Mouse (Mus musculus): Measurements from ENCODE around the gene A430005L14Rik. TPM values are rescaled to one million over a fixed set of nuclear protein-coding genes. Genes with fewer than 3 reads are reported as not detected.
"Not testable (repeated sequence)": the region's sequence is repeated elsewhere in the genome, so short reads cannot be mapped to it uniquely, and the experiment has no call there.

The A430005L14Rik gene
- polyA plus RNA-seq (2014; fragmentation: Nextera tagmentation; extraction: Ambion mirVana) = 104 and 115 TPM in 2 replicates

DNA sequence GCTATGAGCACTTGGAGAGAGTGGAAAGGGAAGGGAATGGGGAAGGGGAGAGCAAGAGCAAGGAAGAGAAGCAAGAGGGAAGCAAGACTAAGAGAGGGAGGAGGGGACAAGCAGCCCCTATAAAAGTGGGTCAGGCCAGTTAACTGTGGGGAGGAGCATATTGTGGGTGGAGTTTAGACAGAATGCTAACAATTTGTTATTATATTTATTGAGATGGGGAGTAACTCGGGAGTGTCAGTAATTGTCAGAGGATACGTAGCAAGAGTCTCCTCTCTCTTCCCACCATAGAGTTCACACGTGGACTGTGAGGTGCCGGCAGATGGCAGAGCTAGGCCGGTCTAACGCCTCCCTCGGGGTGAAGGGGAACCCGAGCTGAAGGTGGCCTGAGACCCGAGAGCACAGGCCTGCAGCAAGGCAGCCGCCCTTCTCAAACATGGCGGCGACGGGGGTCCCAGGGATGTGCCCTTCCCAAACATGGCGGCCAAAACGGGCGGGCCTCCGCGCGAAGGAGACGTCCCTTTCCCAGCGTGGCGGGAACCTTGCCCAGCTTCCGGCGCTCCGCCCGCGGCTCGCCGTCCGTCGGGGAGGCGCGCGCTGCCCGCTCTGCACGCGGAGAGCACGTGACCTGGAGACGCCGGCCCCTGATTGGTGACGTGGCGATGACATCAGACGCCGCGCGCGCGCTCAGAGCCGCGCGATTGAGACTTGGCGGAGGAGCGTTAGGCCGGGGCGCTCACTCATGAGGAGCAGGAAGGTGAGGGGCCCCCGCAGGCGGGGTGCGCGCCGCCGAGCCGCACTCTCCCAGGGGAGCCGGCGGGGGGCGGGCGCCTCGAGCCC is at the start of gene A430005L14Rik:
Gene A430005L14Rik, plus strand, starts transcription at position 669 of the 837 bp plus-strand sequence.
- no peaks in the 10 kb centered on the region for H3K9me3 ChIP-seq (ENCODE audit: control insufficient read depth, low read length)
- H3K4me2 ChIP-seq (replicated peaks; ENCODE audit: low read depth, low read length) = peak within 1 kb of the TSS; percentile 50
- WGBS = 1% methylated on average over 48 of the region's 67 CpGs
- peak within 1 kb of the TSS; percentile 90 for H3K27ac ChIP-seq (ENCODE audit: low read depth, low read length)
- no peaks in the 10 kb centered on the region for H3K27me3 ChIP-seq (ENCODE audit: control insufficient read depth, insufficient read depth, low read length)
- peaks cover 10% of the 10 kb centered on the region for H3K4me1 ChIP-seq (ENCODE audit: control insufficient read depth, insufficient read depth, low read length)
- peak within 1 kb of the TSS; percentile 86 for H3K9ac ChIP-seq (ENCODE audit: low read depth, low read length)
- peak; percentile 96 for ATAC-seq (ENCODE audit: low FRiP score, low TSS enrichment)
- peak within 1 kb of the TSS; percentile 76 for H3K4me3 ChIP-seq (ENCODE audit: low read length)
- H3K36me3 ChIP-seq (ENCODE audit: control insufficient read depth, insufficient read depth, low read length) = peaks cover 22% of the 10 kb centered on the region

DNA sequence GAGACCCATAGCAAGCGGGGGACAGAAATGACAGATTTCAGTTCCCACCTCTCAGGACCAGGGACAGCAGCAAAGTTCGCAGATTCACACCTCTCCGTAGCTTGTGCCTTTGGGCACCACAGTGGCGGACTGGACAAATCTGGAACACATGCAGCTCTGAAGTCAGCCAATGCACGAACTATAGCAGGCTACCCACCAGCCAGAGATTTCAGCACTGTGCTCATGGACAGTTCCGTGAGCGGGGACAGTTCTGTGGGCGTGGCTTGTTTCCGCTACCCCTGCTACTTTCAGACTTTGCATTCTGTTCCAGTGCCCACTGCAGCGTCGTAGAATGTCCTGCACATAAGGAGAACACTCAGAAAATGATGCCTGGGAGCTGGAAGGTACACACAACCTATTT is 49.5 kb upstream of the A430005L14Rik start:
- Histone ChIP-seq H3K9ac (ENCODE audit: low read depth, low read length) (no peak overlapping the region), H3K27ac (ENCODE audit: low read depth, low read length) (no peak overlapping the region), H3K4me1 (ENCODE audit: control insufficient read depth, insufficient read depth, low read length) (no peaks in the 10 kb centered on the region), H3K4me3 (ENCODE audit: low read length) (no peak overlapping the region), H3K9me3 (ENCODE audit: control insufficient read depth, low read length) (no peaks in the 10 kb centered on the region), H3K36me3 (ENCODE audit: control insufficient read depth, insufficient read depth, low read length) (no peaks in the 10 kb centered on the region), H3K4me2 (replicated peaks; ENCODE audit: low read depth, low read length) (no peak overlapping the region), H3K27me3 (ENCODE audit: control insufficient read depth, insufficient read depth, low read length) (no peaks in the 10 kb centered on the region)
- 19% methylated on average over 11 of the region's 11 CpGs for WGBS
- ATAC-seq (ENCODE audit: low FRiP score, low TSS enrichment) = no peak

DNA sequence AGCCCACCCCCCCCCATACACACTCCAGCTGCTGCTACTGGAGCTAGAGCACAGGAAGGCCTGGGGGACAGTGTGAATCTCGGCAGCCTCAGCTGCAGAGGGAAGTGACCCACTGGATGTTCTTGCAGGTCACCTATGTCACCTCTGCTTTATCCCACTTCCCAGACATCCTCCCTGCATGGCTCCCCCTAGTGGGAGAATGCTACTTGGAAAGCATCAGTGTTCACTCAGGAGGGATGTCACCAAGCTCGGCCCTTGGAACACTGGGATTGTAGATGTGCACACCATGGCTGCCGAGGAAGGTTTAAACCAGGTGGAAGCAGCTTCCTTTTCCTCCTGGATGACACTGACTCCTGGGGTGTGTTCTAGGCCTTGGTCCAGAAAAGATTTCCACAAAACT is 43.4 kb upstream of the A430005L14Rik start:
- Histone ChIP-seq H3K27ac (ENCODE audit: low read depth, low read length) (no peak overlapping the region), H3K4me3 (ENCODE audit: low read length) (no peak overlapping the region), H3K4me2 (replicated peaks; ENCODE audit: low read depth, low read length) (no peak overlapping the region), H3K9ac (ENCODE audit: low read depth, low read length) (no peak overlapping the region), H3K36me3 (ENCODE audit: control insufficient read depth, insufficient read depth, low read length) (no peaks in the 10 kb centered on the region), H3K4me1 (ENCODE audit: control insufficient read depth, insufficient read depth, low read length) (no peaks in the 10 kb centered on the region), H3K9me3 (ENCODE audit: control insufficient read depth, low read length) (no peaks in the 10 kb centered on the region), H3K27me3 (ENCODE audit: control insufficient read depth, insufficient read depth, low read length) (no peaks in the 10 kb centered on the region)
- ATAC-seq (ENCODE audit: low FRiP score, low TSS enrichment) = no peak
- 60% methylated on average over 3 of the region's 3 CpGs for WGBS

DNA sequence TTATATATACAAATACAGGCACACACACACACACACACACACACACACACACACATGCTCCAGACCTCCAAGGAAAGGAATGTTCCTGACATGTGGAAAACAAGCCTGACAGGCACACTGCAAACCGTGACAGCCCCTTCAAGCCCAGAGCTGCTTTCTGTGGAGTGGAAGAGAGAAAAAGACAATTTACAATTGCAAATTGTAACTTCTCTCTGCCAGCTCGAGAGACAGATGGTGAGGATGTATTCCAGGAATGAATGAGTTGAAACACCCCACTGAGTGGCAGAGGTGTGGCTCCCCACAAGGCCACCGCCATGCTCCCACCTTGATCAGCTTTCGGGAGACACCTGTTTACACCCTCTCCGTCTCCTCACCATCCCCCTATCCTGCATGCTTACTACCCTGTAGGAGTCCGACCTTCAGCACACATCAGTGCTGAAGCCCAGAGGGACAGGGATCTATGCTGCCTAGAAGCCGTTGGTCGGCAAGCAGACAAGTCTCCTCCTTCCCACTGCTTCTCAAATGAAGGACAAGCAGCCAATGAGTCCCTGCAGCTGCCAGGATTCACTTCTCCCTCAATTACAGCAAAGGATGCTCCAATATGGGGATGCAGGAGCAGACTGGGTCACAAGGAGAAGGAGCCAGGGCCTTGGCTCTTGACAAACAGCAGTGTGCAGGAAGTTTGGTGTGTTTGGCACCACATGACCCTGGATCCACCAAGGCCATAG is 39.1 kb upstream of the A430005L14Rik start:
- H3K4me2 ChIP-seq (replicated peaks; ENCODE audit: low read depth, low read length) = no peak overlapping the region
- ATAC-seq (ENCODE audit: low FRiP score, low TSS enrichment) = no peak

DNA sequence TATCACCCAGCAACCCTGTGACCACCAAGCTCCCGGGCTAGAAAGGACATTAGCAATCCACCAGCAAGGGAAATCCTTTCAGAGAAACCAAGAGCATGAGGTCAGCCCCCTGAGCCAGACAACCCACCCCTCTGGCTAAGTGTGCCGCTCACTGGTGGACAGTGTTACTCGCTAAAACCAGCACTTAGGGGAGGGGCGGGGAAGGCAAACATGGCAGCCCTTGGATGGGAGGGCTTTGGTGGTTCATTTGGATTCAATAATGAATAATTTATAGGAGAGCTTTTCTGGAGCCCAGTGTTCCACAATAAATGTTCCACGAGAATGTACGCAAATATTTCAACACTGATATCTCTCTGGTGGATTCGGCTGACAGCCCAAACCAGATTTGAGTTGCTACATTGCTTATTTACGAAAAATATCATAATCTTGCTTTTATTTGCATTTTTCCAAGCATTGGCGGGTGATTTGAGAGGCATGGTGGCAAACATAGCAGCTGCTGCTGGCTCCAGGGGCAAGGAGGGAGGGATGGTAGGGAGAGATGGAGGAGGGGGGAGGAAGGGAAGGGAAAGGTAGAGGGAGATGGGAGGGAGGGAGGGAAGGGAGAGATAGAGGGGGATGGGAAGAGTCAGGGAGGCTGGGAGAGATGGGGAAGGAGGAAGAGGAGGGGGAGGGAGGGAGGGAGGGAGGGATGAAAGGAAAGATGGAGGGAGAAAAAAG is 36.4 kb upstream of the A430005L14Rik start:
- no peaks in the 10 kb centered on the region for H3K36me3 ChIP-seq (ENCODE audit: control insufficient read depth, insufficient read depth, low read length)
- ATAC-seq (ENCODE audit: low FRiP score, low TSS enrichment) = no peak

More for the DNA sequence above, 39.1 kb upstream of the A430005L14Rik start:
- Histone ChIP-seq H3K4me1 (ENCODE audit: control insufficient read depth, insufficient read depth, low read length) (no peaks in the 10 kb centered on the region), H3K9ac (ENCODE audit: low read depth, low read length) (no peak overlapping the region), H3K27ac (ENCODE audit: low read depth, low read length) (no peak overlapping the region), H3K27me3 (ENCODE audit: control insufficient read depth, insufficient read depth, low read length) (no peaks in the 10 kb centered on the region), H3K9me3 (ENCODE audit: control insufficient read depth, low read length) (no peaks in the 10 kb centered on the region), H3K4me3 (ENCODE audit: low read length) (no peak overlapping the region), H3K36me3 (ENCODE audit: control insufficient read depth, insufficient read depth, low read length) (no peaks in the 10 kb centered on the region)
- 43% methylated on average over 8 of the region's 8 CpGs for WGBS

DNA sequence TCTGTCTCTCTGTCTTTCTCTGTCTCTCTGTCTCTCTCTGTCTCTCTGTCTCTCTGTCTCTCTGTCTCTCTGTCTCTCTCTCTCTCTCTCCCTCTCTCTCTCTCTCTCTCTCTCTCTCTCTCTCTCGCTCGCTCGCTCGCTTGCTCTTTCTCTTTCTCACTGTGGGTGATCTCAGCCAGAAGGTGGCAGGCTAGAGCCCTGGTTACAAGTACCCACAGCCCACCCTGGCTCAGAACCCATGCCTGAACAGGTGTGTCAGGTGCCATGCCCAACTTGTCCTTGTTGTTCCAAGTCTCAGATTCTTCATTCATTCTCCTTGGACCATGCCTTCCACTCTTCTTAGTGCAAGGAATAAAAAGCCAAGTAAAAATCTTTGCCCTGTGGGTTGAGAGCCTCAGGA is 34.9 kb upstream of the A430005L14Rik start:
- not testable (repeated sequence) for H3K36me3 ChIP-seq (ENCODE audit: control insufficient read depth, insufficient read depth, low read length); H3K27ac ChIP-seq (ENCODE audit: low read depth, low read length); H3K4me2 ChIP-seq (replicated peaks; ENCODE audit: low read depth, low read length); ATAC-seq (ENCODE audit: low FRiP score, low TSS enrichment); H3K27me3 ChIP-seq (ENCODE audit: control insufficient read depth, insufficient read depth, low read length); H3K4me3 ChIP-seq (ENCODE audit: low read length); H3K9me3 ChIP-seq (ENCODE audit: control insufficient read depth, low read length); H3K9ac ChIP-seq (ENCODE audit: low read depth, low read length); H3K4me1 ChIP-seq (ENCODE audit: control insufficient read depth, insufficient read depth, low read length)
- WGBS = 26% methylated on average over 4 of the region's 4 CpGs

More for the DNA sequence above, 36.4 kb upstream of the A430005L14Rik start:
- H3K4me1 ChIP-seq (ENCODE audit: control insufficient read depth, insufficient read depth, low read length) = no peaks in the 10 kb centered on the region
- H3K27ac ChIP-seq (ENCODE audit: low read depth, low read length) = no peak overlapping the region
- H3K9ac ChIP-seq (ENCODE audit: low read depth, low read length) = no peak overlapping the region
- H3K4me3 ChIP-seq (ENCODE audit: low read length) = no peak overlapping the region
- WGBS = 65% methylated on average over 9 of the region's 9 CpGs
- no peaks in the 10 kb centered on the region for H3K27me3 ChIP-seq (ENCODE audit: control insufficient read depth, insufficient read depth, low read length)
- no peaks in the 10 kb centered on the region for H3K9me3 ChIP-seq (ENCODE audit: control insufficient read depth, low read length)
- no peak overlapping the region for H3K4me2 ChIP-seq (replicated peaks; ENCODE audit: low read depth, low read length)

DNA sequence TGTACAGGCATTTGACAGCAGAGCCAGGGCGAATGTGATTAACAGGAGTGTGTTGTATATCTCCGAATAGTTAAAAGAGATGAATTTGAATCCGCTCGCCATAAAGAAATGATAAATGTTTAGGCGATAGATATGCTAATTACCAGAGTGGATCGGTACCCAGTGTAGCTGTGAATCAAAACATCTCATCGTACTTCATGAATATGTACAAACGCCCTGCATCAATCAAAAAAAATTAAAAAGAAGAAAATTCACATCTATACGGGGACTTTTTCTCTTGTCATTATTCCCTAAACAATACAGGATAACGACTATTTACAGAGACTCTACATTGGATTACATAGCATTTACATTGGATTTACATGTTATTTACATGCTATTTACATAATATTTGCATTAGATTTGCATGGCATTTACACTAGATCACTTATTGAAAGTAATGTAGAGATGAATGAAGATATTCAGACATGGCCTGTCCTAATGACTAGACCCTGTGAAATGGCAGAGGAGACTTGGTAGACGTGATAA is 28.2 kb upstream of the A430005L14Rik start:
- Histone ChIP-seq H3K4me3 (ENCODE audit: low read length) (no peak overlapping the region), H3K9me3 (ENCODE audit: control insufficient read depth, low read length) (no peaks in the 10 kb centered on the region), H3K9ac (ENCODE audit: low read depth, low read length) (no peak overlapping the region), H3K4me2 (replicated peaks; ENCODE audit: low read depth, low read length) (no peak overlapping the region), H3K36me3 (ENCODE audit: control insufficient read depth, insufficient read depth, low read length) (no peaks in the 10 kb centered on the region), H3K27ac (ENCODE audit: low read depth, low read length) (no peak overlapping the region), H3K27me3 (ENCODE audit: control insufficient read depth, insufficient read depth, low read length) (no peaks in the 10 kb centered on the region), H3K4me1 (ENCODE audit: control insufficient read depth, insufficient read depth, low read length) (no peaks in the 10 kb centered on the region)
- ATAC-seq (ENCODE audit: low FRiP score, low TSS enrichment) = no peak
- WGBS = 88% methylated on average over 11 of the region's 11 CpGs

DNA sequence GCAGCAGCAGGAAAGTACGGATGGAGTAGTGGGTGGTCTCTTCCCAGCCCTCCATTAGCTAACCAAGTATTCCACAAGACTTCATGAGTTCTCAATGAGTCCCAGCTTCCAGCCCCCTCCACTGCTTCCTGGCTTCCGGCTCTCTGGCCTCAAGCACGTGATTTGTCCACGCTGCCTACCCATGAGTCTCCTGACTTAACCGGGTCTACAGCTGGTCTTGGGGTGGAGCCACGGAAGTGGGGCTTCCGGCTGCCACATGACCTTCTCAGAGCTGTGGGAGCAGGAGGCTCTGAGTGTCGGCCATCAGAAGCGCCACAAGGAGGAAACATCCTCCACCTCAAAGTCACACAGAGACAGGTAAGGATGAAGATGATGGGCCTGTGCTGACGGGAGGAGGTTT is 27.6 kb upstream of the A430005L14Rik start:
- no peaks in the 10 kb centered on the region for H3K9me3 ChIP-seq (ENCODE audit: control insufficient read depth, low read length)
- no peaks in the 10 kb centered on the region for H3K27me3 ChIP-seq (ENCODE audit: control insufficient read depth, insufficient read depth, low read length)
- ATAC-seq (ENCODE audit: low FRiP score, low TSS enrichment) = no peak
- no peak overlapping the region for H3K4me3 ChIP-seq (ENCODE audit: low read length)
- 67% methylated on average over 10 of the region's 10 CpGs for WGBS
- H3K36me3 ChIP-seq (ENCODE audit: control insufficient read depth, insufficient read depth, low read length) = no peaks in the 10 kb centered on the region
- no peak overlapping the region for H3K9ac ChIP-seq (ENCODE audit: low read depth, low read length)
- no peak overlapping the region for H3K27ac ChIP-seq (ENCODE audit: low read depth, low read length)
- no peaks in the 10 kb centered on the region for H3K4me1 ChIP-seq (ENCODE audit: control insufficient read depth, insufficient read depth, low read length)
- no peak overlapping the region for H3K4me2 ChIP-seq (replicated peaks; ENCODE audit: low read depth, low read length)
